Mouse (Mus musculus): ENCODE results near the gene Gars. TPM values are rescaled to one million over a fixed set of nuclear protein-coding genes. Genes with fewer than 3 reads are reported as not detected.

Gars gene
- polyA plus RNA-seq, 1 experiment from 2014 or later, result 210 TPM

GRCm38 (mm10) chr6:55043206-55043605, 5.4 kb downstream of the Gars start:
- no peak overlapping the region for H3K4me3 ChIP-seq (ENCODE audit: low read depth, low read length)
- H3K36me3 ChIP-seq (ENCODE audit: control insufficient read depth, insufficient read depth, low read length), result no peaks in the 10 kb centered on the region
- H3K9ac ChIP-seq (ENCODE audit: low read length), result no peak overlapping the region
- no peaks in the 10 kb centered on the region for H3K9me3 ChIP-seq (ENCODE audit: control insufficient read depth, low read length)
- H3K4me1 ChIP-seq (replicated peaks; ENCODE audit: control insufficient read depth, insufficient read depth, low read length), result peaks cover 3% of the 10 kb centered on the region; the same call in 1 of the 2 replicates
- DNase-seq (ENCODE audit: low spot score) (no peak), ATAC-seq (replicated peaks; ENCODE audit: low FRiP score) (no peak)
- H3K27me3 ChIP-seq (ENCODE audit: control insufficient read depth, insufficient read depth, low read length), result no peaks in the 10 kb centered on the region
- WGBS, result 85% methylated on average over 8 of the region's 8 CpGs
- no peak overlapping the region for H3K4me2 ChIP-seq (ENCODE audit: low read depth, low read length, severe bottlenecking)
- no peak overlapping the region for H3K27ac ChIP-seq (ENCODE audit: low read depth, low read length)

DNA sequence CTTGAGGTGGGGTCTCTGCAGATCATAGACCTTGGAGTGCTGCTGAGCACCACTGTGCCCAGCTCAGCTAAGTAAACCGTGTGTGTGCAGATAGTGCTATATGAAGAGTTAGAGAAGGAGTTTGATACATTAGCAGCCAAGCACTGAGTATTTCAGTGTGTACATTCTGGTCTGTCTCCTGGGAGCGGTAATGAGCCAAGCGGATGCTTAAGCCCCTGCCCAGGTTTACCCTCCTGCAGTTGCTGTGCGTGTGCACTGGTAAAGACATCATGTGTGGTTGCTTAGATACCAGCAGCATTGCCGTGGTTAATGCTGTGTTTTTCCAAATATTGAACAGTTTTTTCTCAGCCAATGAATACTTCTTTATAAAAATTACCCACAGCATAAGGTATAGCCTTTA, 6.7 kb downstream of the Gars start:
- Histone ChIP-seq H3K9me3 (ENCODE audit: control insufficient read depth, low read length) (no peaks in the 10 kb centered on the region), H3K4me2 (ENCODE audit: low read depth, low read length, severe bottlenecking) (no peak overlapping the region), H3K4me3 (ENCODE audit: low read depth, low read length) (no peak overlapping the region), H3K27me3 (ENCODE audit: control insufficient read depth, insufficient read depth, low read length) (no peaks in the 10 kb centered on the region), H3K27ac (ENCODE audit: low read depth, low read length) (no peak overlapping the region), H3K4me1 (replicated peaks; ENCODE audit: control insufficient read depth, insufficient read depth, low read length) (peaks cover 3% of the 10 kb centered on the region; the same call in 1 of the 2 replicates), H3K36me3 (ENCODE audit: control insufficient read depth, insufficient read depth, low read length) (no peaks in the 10 kb centered on the region), H3K9ac (ENCODE audit: low read length) (no peak overlapping the region)
- ATAC-seq (replicated peaks; ENCODE audit: low FRiP score) (no peak), DNase-seq (ENCODE audit: low spot score) (no peak)
- 87% methylated on average over 5 of the region's 5 CpGs for WGBS

- ATAC-seq (replicated peaks; ENCODE audit: low FRiP score) (no peak), DNase-seq (ENCODE audit: low spot score) (no peak)
- H3K9ac ChIP-seq (ENCODE audit: low read length), result no peak overlapping the region
- WGBS, result 84% methylated on average over 1 of the region's 1 CpGs
- no peak overlapping the region for H3K4me3 ChIP-seq (ENCODE audit: low read depth, low read length)
- H3K9me3 ChIP-seq (ENCODE audit: control insufficient read depth, low read length), result no peaks in the 10 kb centered on the region
- H3K27me3 ChIP-seq (ENCODE audit: control insufficient read depth, insufficient read depth, low read length), result no peaks in the 10 kb centered on the region
- H3K4me2 ChIP-seq (ENCODE audit: low read depth, low read length, severe bottlenecking), result no peak overlapping the region
- no peaks in the 10 kb centered on the region for H3K4me1 ChIP-seq (replicated peaks; ENCODE audit: control insufficient read depth, insufficient read depth, low read length)
- no peak overlapping the region for H3K27ac ChIP-seq (ENCODE audit: low read depth, low read length)
- H3K36me3 ChIP-seq (ENCODE audit: control insufficient read depth, insufficient read depth, low read length), result no peaks in the 10 kb centered on the region; the same call in 1 of the 2 replicates
These were observed 7.5 kb downstream of the Gars start for GRCm38 (mm10) chr6:55045326-55045725.

- WGBS, result 91% methylated on average over 10 of the region's 10 CpGs
- H3K27ac ChIP-seq (ENCODE audit: low read depth, low read length), result no peak overlapping the region
- no peaks in the 10 kb centered on the region for H3K27me3 ChIP-seq (ENCODE audit: control insufficient read depth, insufficient read depth, low read length)
- H3K4me1 ChIP-seq (replicated peaks; ENCODE audit: control insufficient read depth, insufficient read depth, low read length), result no peaks in the 10 kb centered on the region
- no peak for ATAC-seq (replicated peaks; ENCODE audit: low FRiP score)
- H3K36me3 ChIP-seq (ENCODE audit: control insufficient read depth, insufficient read depth, low read length), result peaks cover 4% of the 10 kb centered on the region; the same call in 1 of the 2 replicates
- DNase-seq (ENCODE audit: low spot score), result no peak
- H3K9me3 ChIP-seq (ENCODE audit: control insufficient read depth, low read length), result no peaks in the 10 kb centered on the region
- no peak overlapping the region for H3K4me3 ChIP-seq (ENCODE audit: low read depth, low read length)
- H3K4me2 ChIP-seq (ENCODE audit: low read depth, low read length, severe bottlenecking), result no peak overlapping the region
- no peak overlapping the region for H3K9ac ChIP-seq (ENCODE audit: low read length)
These were observed 11.4 kb downstream of the Gars start for GRCm38 (mm10) chr6:55049186-55049585.

- Histone ChIP-seq H3K27me3 (ENCODE audit: control insufficient read depth, insufficient read depth, low read length) (no peaks in the 10 kb centered on the region), H3K27ac (ENCODE audit: low read depth, low read length) (no peak overlapping the region), H3K9ac (ENCODE audit: low read length) (no peak overlapping the region), H3K9me3 (ENCODE audit: control insufficient read depth, low read length) (no peaks in the 10 kb centered on the region), H3K4me2 (ENCODE audit: low read depth, low read length, severe bottlenecking) (no peak overlapping the region), H3K36me3 (ENCODE audit: control insufficient read depth, insufficient read depth, low read length) (peaks cover 4% of the 10 kb centered on the region; the same call in 1 of the 2 replicates), H3K4me1 (replicated peaks; ENCODE audit: control insufficient read depth, insufficient read depth, low read length) (no peaks in the 10 kb centered on the region), H3K4me3 (ENCODE audit: low read depth, low read length) (no peak overlapping the region)
- DNase-seq (ENCODE audit: low spot score), result no peak
- ATAC-seq (replicated peaks; ENCODE audit: low FRiP score), result no peak
- 93% methylated on average over 4 of the region's 4 CpGs for WGBS
These were observed 16.7 kb downstream of the Gars start for GRCm38 (mm10) chr6:55054491-55054890.

- Histone ChIP-seq H3K27ac (ENCODE audit: low read depth, low read length) (no peak overlapping the region), H3K36me3 (ENCODE audit: control insufficient read depth, insufficient read depth, low read length) (peaks cover 4% of the 10 kb centered on the region; the same call in 1 of the 2 replicates), H3K27me3 (ENCODE audit: control insufficient read depth, insufficient read depth, low read length) (no peaks in the 10 kb centered on the region), H3K9ac (ENCODE audit: low read length) (no peak overlapping the region), H3K4me1 (replicated peaks; ENCODE audit: control insufficient read depth, insufficient read depth, low read length) (no peaks in the 10 kb centered on the region), H3K4me3 (ENCODE audit: low read depth, low read length) (no peak overlapping the region), H3K9me3 (ENCODE audit: control insufficient read depth, low read length) (no peaks in the 10 kb centered on the region), H3K4me2 (ENCODE audit: low read depth, low read length, severe bottlenecking) (no peak overlapping the region)
- DNase-seq (ENCODE audit: low spot score) (no peak), ATAC-seq (replicated peaks; ENCODE audit: low FRiP score) (no peak)
- WGBS, result 93% methylated on average over 3 of the region's 3 CpGs
These were observed 19.6 kb downstream of the Gars start for GRCm38 (mm10) chr6:55057427-55057826.

- no peaks in the 10 kb centered on the region for H3K27me3 ChIP-seq (ENCODE audit: control insufficient read depth, insufficient read depth, low read length)
- H3K9ac ChIP-seq (ENCODE audit: low read length), result no peak overlapping the region
- no peaks in the 10 kb centered on the region for H3K4me1 ChIP-seq (replicated peaks; ENCODE audit: control insufficient read depth, insufficient read depth, low read length)
- DNase-seq (ENCODE audit: low spot score) (no peak), ATAC-seq (replicated peaks; ENCODE audit: low FRiP score) (no peak)
- H3K27ac ChIP-seq (ENCODE audit: low read depth, low read length), result no peak overlapping the region
- H3K36me3 ChIP-seq (ENCODE audit: control insufficient read depth, insufficient read depth, low read length), result peaks cover 3% of the 10 kb centered on the region; the same call in 1 of the 2 replicates
- no peaks in the 10 kb centered on the region for H3K9me3 ChIP-seq (ENCODE audit: control insufficient read depth, low read length)
- no peak overlapping the region for H3K4me3 ChIP-seq (ENCODE audit: low read depth, low read length)
- 91% methylated on average over 7 of the region's 7 CpGs for WGBS
- H3K4me2 ChIP-seq (ENCODE audit: low read depth, low read length, severe bottlenecking), result no peak overlapping the region
These were observed 22.5 kb downstream of the Gars start for GRCm38 (mm10) chr6:55060241-55060825.

DNA sequence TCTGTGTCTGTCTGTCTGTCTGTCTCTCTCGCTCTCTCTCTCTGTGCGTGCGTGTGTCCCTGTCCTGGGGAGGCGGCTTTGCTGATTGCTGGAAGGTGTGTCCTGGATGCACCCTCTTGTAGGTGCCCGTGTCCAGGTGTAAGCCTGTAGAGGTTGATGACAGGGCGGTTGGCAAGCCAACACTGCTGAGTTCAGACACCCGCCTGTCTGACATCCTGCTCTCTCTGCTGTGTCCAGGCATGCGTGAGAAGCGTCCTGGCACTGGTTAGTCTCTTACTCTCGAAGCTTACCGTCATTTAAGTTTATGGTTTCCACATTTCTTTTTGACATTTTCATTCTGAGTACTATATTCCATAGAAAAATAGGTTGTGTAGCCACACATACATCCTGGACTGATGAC, 23.5 kb downstream of the Gars start:
- no peak for ATAC-seq (replicated peaks; ENCODE audit: low FRiP score)
- DNase-seq (ENCODE audit: low spot score), result no peak
- H3K4me1 ChIP-seq (replicated peaks; ENCODE audit: control insufficient read depth, insufficient read depth, low read length), result no peaks in the 10 kb centered on the region

DNA sequence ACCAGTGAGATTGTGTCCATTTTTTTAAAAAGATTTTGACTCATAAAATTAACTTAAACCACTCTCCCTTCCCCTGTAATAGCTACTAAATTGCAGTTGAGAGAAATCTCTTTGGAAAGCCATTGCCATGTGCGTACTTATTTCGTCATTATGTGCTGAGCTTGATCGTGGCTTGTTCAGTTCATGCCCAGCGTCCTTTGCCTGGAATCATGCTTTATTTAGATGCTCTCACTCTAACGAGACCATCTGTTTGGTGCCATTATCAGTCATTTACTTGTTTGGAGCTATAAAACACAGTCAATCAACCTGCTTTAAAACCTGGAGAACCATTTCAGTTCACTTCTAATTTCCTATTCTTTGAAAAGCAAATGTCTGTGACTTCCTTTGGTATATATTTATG, 24.4 kb downstream of the Gars start:
- peaks cover 6% of the 10 kb centered on the region; the same call in 1 of the 2 replicates for H3K36me3 ChIP-seq (ENCODE audit: control insufficient read depth, insufficient read depth, low read length)
- no peak for DNase-seq (ENCODE audit: low spot score)
- no peak for ATAC-seq (replicated peaks; ENCODE audit: low FRiP score)

More for the DNA sequence above, 23.5 kb downstream of the Gars start:
- Histone ChIP-seq H3K36me3 (ENCODE audit: control insufficient read depth, insufficient read depth, low read length) (peaks cover 6% of the 10 kb centered on the region; the same call in 1 of the 2 replicates), H3K9ac (ENCODE audit: low read length) (no peak overlapping the region), H3K4me3 (ENCODE audit: low read depth, low read length) (no peak overlapping the region), H3K9me3 (ENCODE audit: control insufficient read depth, low read length) (no peaks in the 10 kb centered on the region), H3K27me3 (ENCODE audit: control insufficient read depth, insufficient read depth, low read length) (no peaks in the 10 kb centered on the region), H3K4me2 (ENCODE audit: low read depth, low read length, severe bottlenecking) (no peak overlapping the region), H3K27ac (ENCODE audit: low read depth, low read length) (no peak overlapping the region)
- WGBS, result 96% methylated on average over 11 of the region's 11 CpGs

More for the DNA sequence above, 24.4 kb downstream of the Gars start:
- Histone ChIP-seq H3K27ac (ENCODE audit: low read depth, low read length) (no peak overlapping the region), H3K4me2 (ENCODE audit: low read depth, low read length, severe bottlenecking) (no peak overlapping the region), H3K27me3 (ENCODE audit: control insufficient read depth, insufficient read depth, low read length) (no peaks in the 10 kb centered on the region), H3K9ac (ENCODE audit: low read length) (no peak overlapping the region), H3K4me3 (ENCODE audit: low read depth, low read length) (no peak overlapping the region), H3K4me1 (replicated peaks; ENCODE audit: control insufficient read depth, insufficient read depth, low read length) (no peaks in the 10 kb centered on the region), H3K9me3 (ENCODE audit: control insufficient read depth, low read length) (no peaks in the 10 kb centered on the region)
- 79% methylated on average over 5 of the region's 5 CpGs for WGBS
